Comparison of ENCODE assay signal across 10 mouse cellular contexts in genomic region chr4:83984671-83985391, GRCm38 (mm10).
DNase-seq lines count a peak whose midpoint lies in the region; ATAC-seq lines count a peak whose summit lies in the region.
"Had no signal": no experiment of that assay in that cellular context is flagged by ENCODE, and none has a peak within 500 bp of the region (broad histone marks: within the 10 kb centered on the region; RNA-seq: fewer than 3 reads in every experiment).

No protein-coding gene starts in this region.

- H3K27ac ChIP-seq in forebrain, embryonic 16.5 days (ENCODE audit: low read length), result no peak overlapping the region
- no peak overlapping the region for H3K27ac ChIP-seq in kidney, embryonic 14.5 days (ENCODE audit: low read depth, low read length)
- H3K27ac ChIP-seq: macrophage had no signal

- H3K4me2 ChIP-seq in forebrain, embryonic 16.5 days (ENCODE audit: low read length), result no peak overlapping the region
- no peak overlapping the region for H3K4me2 ChIP-seq in kidney, embryonic 14.5 days (replicated peaks; ENCODE audit: low read depth, low read length)

- H3K4me1 ChIP-seq in forebrain, embryonic 16.5 days (replicated peaks; ENCODE audit: control insufficient read depth, insufficient read depth, low read length), result 0 out of 2 replicates have a peak, but pooled peaks cover 3% of the 10 kb centered on the region
- H3K4me1 ChIP-seq in kidney, embryonic 14.5 days (ENCODE audit: control insufficient read depth, insufficient read depth, low read length), result peaks cover 23% of the 10 kb centered on the region

- peak; percentile 89 for ATAC-seq in forebrain, embryonic 16.5 days
- ATAC-seq in kidney, embryonic 14.5 days (ENCODE audit: low FRiP score, low TSS enrichment), result no peak

- H3K27me3 ChIP-seq in forebrain, embryonic 16.5 days (replicated peaks; ENCODE audit: control insufficient read depth, insufficient read depth, low read length), result no peaks in the 10 kb centered on the region
- no peaks in the 10 kb centered on the region for H3K27me3 ChIP-seq in kidney, embryonic 14.5 days (ENCODE audit: control insufficient read depth, insufficient read depth, low read length)

- 37% methylated on average over 15 of the region's 15 CpGs for WGBS in forebrain, embryonic 16.5 days
- WGBS in kidney, embryonic 14.5 days, result 85% methylated on average over 15 of the region's 15 CpGs

- H3K4me3 ChIP-seq in forebrain, embryonic 16.5 days (replicated peaks; ENCODE audit: low read length), result no peak overlapping the region
- H3K4me3 ChIP-seq in kidney, embryonic 14.5 days (ENCODE audit: low read length), result no peak overlapping the region

- DNase-seq in left cerebral cortex, adult 9 months (ENCODE audit: low spot score in 2 of 2), result peak; percentile 7 to 11
- no peak for DNase-seq in left cerebral cortex, adult 11 months (ENCODE audit: low spot score)
- peak; percentile 21 to 43 for DNase-seq in left cerebral cortex, postnatal 14 days (ENCODE audit: low spot score in 2 of 2)
- DNase-seq in right cerebral cortex, postnatal 36 days (ENCODE audit: low spot score in 2 of 2), result peak; percentile 2 to 7
- no peak for DNase-seq in kidney, adult 9 months
- no peak for DNase-seq in ovary, adult 18-20 months (ENCODE audit: low spot score)
- DNase-seq: kidney, adult 11 months had no signal

- no peaks in the 10 kb centered on the region for H3K9me3 ChIP-seq in forebrain, embryonic 16.5 days (ENCODE audit: control insufficient read depth, low read length)
- no peaks in the 10 kb centered on the region for H3K9me3 ChIP-seq in kidney, embryonic 14.5 days (ENCODE audit: control insufficient read depth, low read length)

- H3K36me3 ChIP-seq in forebrain, embryonic 16.5 days (ENCODE audit: control insufficient read depth, insufficient read depth), result no peaks in the 10 kb centered on the region
- H3K36me3 ChIP-seq in kidney, embryonic 14.5 days (ENCODE audit: control insufficient read depth, insufficient read depth, low read length), result no peaks in the 10 kb centered on the region

- intact Hi-C loops in left cerebral cortex, postnatal 14 days (cut with DNase I), result no loop called here

- no peak overlapping the region for H3K9ac ChIP-seq in forebrain, embryonic 16.5 days (replicated peaks; ENCODE audit: low read depth, low read length)
- no peak overlapping the region for H3K9ac ChIP-seq in kidney, embryonic 14.5 days (ENCODE audit: low read depth, low read length)

Comparison
In these comparisons a context has a peak if more than half of its experiments do, and no peak if none do; other contexts are left out.
1. DNase-seq: peak in left cerebral cortex, adult 9 months (2 of 2), left cerebral cortex, postnatal 14 days (2 of 2) and right cerebral cortex, postnatal 36 days (2 of 2); none in left cerebral cortex, adult 11 months (single experiment), kidney, adult 9 months (single experiment) and ovary, adult 18-20 months (single experiment).